Mouse (Mus musculus): ENCODE results near the gene Rnf13. TPM values are rescaled to one million over a fixed set of nuclear protein-coding genes. Genes with fewer than 3 reads are reported as not detected.
"Not testable (repeated sequence)": the region's sequence is repeated elsewhere in the genome, so short reads cannot be mapped to it uniquely, and the experiment has no call there.

Gene Rnf13
- polyA plus RNA-seq, 1 experiment from 2014 or later = 92.8 TPM

DNA sequence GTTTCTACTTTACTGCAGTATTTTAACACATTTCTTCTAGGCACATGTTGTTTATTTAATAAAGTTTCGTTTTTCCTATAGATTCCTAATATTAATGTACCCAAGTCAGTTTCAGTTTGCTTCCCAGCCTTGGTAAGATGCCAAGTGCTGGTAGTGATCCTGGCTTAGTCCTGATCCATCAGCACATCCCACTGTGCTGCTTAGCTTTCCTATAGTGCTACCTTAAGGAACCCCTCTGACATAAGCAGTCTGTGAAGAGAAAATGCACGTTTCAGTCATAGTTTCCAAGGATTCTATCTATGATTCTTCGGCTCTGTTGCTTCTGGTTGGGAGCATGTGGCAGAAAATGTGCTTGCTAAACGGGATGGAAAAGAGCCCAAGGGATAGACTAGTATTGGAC is 52.6 kb downstream of the Rnf13 start:
- Histone ChIP-seq H3K27me3 (no peaks in the 10 kb centered on the region), H3K9ac (no peak overlapping the region), H3K36me3 (no peaks in the 10 kb centered on the region), H3K9me3 (no peaks in the 10 kb centered on the region), H3K4me1 (no peaks in the 10 kb centered on the region), H3K4me3 (no peak overlapping the region), H3K4me2 (no peak overlapping the region), H3K27ac (no peak overlapping the region)
- 73% methylated on average over 4 of the region's 4 CpGs for WGBS
- ATAC-seq (ENCODE audit: insufficient number of reproducible peaks, low FRiP score, low TSS enrichment, low read depth) = no peak

DNA sequence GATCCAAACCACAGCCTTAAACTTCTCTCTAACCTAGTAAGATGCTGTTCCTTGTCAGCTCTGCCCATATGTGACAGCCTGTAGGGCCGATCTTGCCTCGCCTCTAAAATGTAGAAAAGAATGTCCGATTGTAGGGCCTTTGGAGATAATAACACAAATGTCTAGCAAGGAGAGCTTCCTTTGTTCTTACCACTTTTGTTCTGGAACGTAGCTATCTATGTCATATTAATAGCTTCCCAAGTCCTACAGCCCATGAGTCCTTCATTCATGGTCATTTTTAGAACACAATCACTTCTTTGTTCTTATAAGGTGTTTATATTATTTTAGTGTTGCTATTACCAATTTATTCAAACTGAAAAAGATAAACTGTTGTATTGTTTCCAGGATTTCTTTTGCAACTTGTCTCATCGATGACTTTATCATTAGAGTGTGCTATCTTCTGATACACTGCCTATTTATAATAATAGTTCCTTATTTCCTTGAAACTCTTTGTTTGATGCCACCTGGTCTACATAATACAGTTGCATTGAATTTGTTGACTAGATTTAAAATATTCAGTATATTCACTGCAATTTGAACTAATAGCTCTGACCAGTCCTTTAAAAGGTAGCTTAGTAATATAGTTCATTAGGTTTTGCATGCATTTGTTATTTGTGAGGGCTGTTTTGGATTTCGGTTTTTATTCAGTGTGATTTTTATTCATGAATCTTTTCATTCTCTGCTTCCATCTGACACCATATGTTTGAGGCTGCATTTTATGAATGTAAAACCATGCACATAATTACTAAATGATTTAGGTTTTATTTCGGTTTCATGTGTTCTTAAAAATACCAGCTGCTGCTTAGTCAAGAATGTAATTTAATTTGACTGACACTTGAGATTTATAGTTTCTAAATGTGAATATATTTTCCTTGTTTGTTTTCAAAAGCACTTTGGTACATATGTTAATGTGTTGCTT is 53.4 kb downstream of the Rnf13 start:
- no peak overlapping the region for H3K9ac ChIP-seq
- H3K4me1 ChIP-seq = no peaks in the 10 kb centered on the region
- no peaks in the 10 kb centered on the region for H3K36me3 ChIP-seq
- 83% methylated on average over 7 of the region's 7 CpGs for WGBS
- H3K27ac ChIP-seq = no peak overlapping the region
- H3K9me3 ChIP-seq = no peaks in the 10 kb centered on the region
- H3K4me2 ChIP-seq = no peak overlapping the region
- no peaks in the 10 kb centered on the region for H3K27me3 ChIP-seq
- ATAC-seq (ENCODE audit: insufficient number of reproducible peaks, low FRiP score, low TSS enrichment, low read depth) = no peak
- no peak overlapping the region for H3K4me3 ChIP-seq

DNA sequence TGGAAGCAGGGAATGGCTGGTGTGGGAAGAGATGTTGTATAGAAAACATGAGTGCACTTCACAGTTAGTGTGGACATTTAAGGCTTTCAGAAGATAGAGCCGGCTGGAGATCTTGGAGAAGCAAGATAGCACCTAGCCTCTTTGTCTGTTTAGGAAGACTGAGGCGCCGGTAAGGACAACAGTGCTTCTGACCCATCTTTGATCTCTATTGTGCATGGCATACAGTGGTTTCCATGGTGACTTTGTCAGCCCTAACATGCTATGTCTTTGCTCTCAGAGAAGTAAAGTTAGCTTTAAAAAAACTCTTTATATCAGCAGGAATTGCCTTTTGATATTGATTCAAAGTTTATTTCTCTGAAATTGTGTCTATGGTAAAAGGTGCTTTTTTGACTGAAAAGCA is 55.2 kb downstream of the Rnf13 start:
- WGBS = 91% methylated on average over 3 of the region's 3 CpGs
- Histone ChIP-seq H3K27ac (no peak overlapping the region), H3K4me1 (no peaks in the 10 kb centered on the region), H3K4me2 (no peak overlapping the region), H3K9me3 (no peaks in the 10 kb centered on the region), H3K4me3 (no peak overlapping the region), H3K9ac (no peak overlapping the region), H3K27me3 (no peaks in the 10 kb centered on the region), H3K36me3 (no peaks in the 10 kb centered on the region)
- no peak for ATAC-seq (ENCODE audit: insufficient number of reproducible peaks, low FRiP score, low TSS enrichment, low read depth)

DNA sequence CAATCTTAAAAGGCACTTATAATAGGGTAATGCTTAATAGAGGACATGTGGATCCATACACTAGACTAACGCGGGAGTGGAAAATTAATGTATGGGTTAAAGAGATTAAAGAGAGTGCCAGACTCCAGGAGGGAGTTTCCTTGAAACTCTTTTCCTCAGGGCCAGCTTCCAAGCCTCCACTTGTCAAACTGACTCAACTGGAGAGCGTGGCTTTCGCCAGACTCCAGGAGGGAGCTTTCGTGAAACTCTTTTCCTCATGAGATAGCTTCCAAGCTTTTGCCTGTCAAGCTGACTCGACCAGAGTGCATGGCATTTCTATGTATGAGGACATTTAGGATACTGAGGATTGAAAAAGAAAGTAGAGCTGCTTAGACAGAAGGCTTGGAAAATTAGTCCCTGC is 59.2 kb downstream of the Rnf13 start:
- 46% methylated on average over 6 of the region's 6 CpGs for WGBS
- H3K36me3 ChIP-seq; H3K4me1 ChIP-seq; H3K4me3 ChIP-seq; H3K27me3 ChIP-seq; H3K4me2 ChIP-seq; H3K27ac ChIP-seq; ATAC-seq (ENCODE audit: insufficient number of reproducible peaks, low FRiP score, low TSS enrichment, low read depth); H3K9ac ChIP-seq; H3K9me3 ChIP-seq: not testable (repeated sequence)

DNA sequence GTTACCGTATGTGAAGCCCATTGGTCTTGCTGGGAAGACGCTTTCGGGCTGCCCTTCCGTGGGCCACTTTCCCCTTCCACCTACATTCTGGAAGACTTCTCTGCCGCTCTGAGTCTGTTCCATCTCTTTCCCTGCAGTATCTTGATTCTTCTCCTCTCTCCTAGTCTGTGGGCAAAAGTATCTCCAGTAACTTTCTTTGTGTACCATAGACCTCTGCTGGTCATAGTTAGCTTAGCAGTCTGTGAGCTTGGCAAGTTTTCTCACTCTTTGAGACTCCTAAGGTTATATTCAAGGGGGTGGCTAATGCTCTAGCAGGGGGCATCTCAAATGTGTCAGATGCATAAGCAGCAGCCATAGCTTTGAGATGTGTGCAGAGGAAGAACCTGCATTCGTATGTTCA is 79.6 kb downstream of the Rnf13 start:
- no peaks in the 10 kb centered on the region for H3K27me3 ChIP-seq
- H3K9ac ChIP-seq = no peak overlapping the region
- ATAC-seq (ENCODE audit: insufficient number of reproducible peaks, low FRiP score, low TSS enrichment, low read depth) = no peak
- H3K36me3 ChIP-seq = no peaks in the 10 kb centered on the region
- no peaks in the 10 kb centered on the region for H3K4me1 ChIP-seq
- no peak overlapping the region for H3K4me2 ChIP-seq
- 87% methylated on average over 6 of the region's 6 CpGs for WGBS
- H3K4me3 ChIP-seq = no peak overlapping the region
- H3K9me3 ChIP-seq = no peaks in the 10 kb centered on the region
- no peak overlapping the region for H3K27ac ChIP-seq

DNA sequence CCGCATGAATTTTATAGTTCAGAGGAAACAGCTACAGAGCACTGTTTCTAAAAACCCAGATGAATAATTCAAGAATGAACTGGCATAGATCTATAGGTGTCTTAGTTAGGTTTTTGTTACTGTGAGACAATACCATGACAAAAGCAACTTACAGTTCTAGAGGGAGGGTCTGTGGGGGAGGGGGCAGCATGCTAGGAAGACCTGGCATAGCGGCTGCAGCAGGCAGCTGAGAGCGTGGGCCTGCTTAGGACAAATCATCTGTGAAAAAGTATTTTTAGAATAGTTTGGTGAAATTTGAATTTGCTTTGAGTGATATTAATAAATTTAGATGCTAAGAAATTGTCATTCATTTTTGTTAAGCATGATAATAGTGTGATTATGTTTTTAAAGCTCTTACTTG is 90.0 kb downstream of the Rnf13 start:
- ATAC-seq (ENCODE audit: insufficient number of reproducible peaks, low FRiP score, low TSS enrichment, low read depth) = no peak

DNA sequence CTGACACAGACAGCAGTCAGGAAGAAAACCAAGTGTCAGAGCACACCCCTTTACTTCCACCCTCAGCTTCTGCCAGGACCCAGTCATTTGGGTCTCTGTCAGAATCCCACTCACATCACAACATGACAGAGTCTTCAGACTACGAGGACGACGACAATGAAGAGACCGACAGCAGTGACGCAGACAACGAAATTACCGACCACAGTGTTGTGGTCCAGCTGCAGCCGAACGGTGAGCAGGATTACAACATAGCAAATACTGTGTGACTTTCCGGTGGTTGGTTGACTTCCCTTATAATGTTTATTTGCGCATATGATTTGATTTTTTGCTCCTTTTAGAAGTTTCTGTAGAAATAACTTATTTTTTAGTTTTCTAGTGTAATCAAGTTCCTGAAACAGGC is 97.7 kb downstream of the Rnf13 start:
- no peaks in the 10 kb centered on the region for H3K4me1 ChIP-seq
- no peak overlapping the region for H3K4me3 ChIP-seq
- peaks cover 12% of the 10 kb centered on the region for H3K36me3 ChIP-seq
- H3K27ac ChIP-seq = no peak overlapping the region
- no peak overlapping the region for H3K9ac ChIP-seq
- H3K4me2 ChIP-seq = no peak overlapping the region
- no peak for ATAC-seq (ENCODE audit: insufficient number of reproducible peaks, low FRiP score, low TSS enrichment, low read depth)
- H3K27me3 ChIP-seq = no peaks in the 10 kb centered on the region
- no peaks in the 10 kb centered on the region for H3K9me3 ChIP-seq
- 89% methylated on average over 11 of the region's 11 CpGs for WGBS

More for the DNA sequence above, 90.0 kb downstream of the Rnf13 start:
- Histone ChIP-seq H3K4me3 (no peak overlapping the region), H3K27me3 (no peaks in the 10 kb centered on the region), H3K4me1 (no peaks in the 10 kb centered on the region), H3K36me3 (peaks cover 8% of the 10 kb centered on the region; the same call in 1 of the 2 replicates), H3K4me2 (no peak overlapping the region), H3K9ac (no peak overlapping the region), H3K27ac (no peak overlapping the region), H3K9me3 (no peaks in the 10 kb centered on the region)
- 96% methylated on average over 3 of the region's 3 CpGs for WGBS

DNA sequence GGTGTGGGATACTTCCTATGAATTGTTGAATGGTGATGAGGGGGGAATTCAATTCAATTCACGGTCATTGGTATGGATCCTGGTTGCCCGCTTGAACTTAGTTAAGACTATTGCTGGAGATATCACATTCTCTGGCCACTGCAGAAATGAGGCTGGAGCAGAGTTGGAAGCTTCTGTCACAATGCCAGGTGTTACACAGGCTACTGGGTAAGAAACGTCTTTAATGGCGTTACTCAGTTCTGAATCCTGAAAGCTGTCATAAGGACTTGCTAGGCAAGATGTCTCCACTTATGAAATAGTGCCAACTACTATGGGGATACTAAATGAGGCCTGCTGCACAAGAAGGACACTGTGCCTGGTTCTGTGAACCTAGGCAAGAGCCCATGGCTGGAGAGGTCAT is 101.0 kb downstream of the Rnf13 start:
- H3K4me1 ChIP-seq = no peaks in the 10 kb centered on the region
- no peak overlapping the region for H3K9ac ChIP-seq
- no peak overlapping the region for H3K4me3 ChIP-seq
- H3K4me2 ChIP-seq = no peak overlapping the region
- no peak overlapping the region for H3K27ac ChIP-seq
- no peak for ATAC-seq (ENCODE audit: insufficient number of reproducible peaks, low FRiP score, low TSS enrichment, low read depth)
- 91% methylated on average over 4 of the region's 4 CpGs for WGBS
- no peaks in the 10 kb centered on the region for H3K27me3 ChIP-seq
- H3K9me3 ChIP-seq = no peaks in the 10 kb centered on the region
- H3K36me3 ChIP-seq = peaks cover 29% of the 10 kb centered on the region

DNA sequence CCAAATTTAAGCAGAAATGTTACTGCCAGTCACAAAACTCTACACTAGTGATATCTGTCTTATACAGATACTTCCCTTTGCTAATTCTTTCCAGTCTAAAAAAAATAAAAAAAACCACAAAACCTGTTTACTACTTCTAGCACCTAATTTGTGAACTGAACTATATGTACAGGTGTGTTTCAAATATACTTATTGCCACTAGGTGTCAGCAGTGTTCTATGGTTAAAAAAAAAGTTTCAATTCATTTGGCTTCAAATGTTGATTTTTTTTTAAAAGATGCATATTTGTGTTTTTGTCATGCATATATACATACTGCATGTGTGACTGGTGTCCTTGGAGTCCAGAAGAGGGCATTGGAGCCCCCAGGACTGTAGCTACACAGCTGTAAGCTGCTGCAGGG is 107.9 kb downstream of the Rnf13 start:
- H3K4me1 ChIP-seq = peaks cover 11% of the 10 kb centered on the region
- H3K27ac ChIP-seq = no peak overlapping the region
- peaks cover 30% of the 10 kb centered on the region for H3K36me3 ChIP-seq
- H3K27me3 ChIP-seq = no peaks in the 10 kb centered on the region
- no peaks in the 10 kb centered on the region for H3K9me3 ChIP-seq
- no peak for ATAC-seq (ENCODE audit: insufficient number of reproducible peaks, low FRiP score, low TSS enrichment, low read depth)
- H3K4me3 ChIP-seq = no peak overlapping the region
- no peak overlapping the region for H3K9ac ChIP-seq
- no peak overlapping the region for H3K4me2 ChIP-seq

DNA sequence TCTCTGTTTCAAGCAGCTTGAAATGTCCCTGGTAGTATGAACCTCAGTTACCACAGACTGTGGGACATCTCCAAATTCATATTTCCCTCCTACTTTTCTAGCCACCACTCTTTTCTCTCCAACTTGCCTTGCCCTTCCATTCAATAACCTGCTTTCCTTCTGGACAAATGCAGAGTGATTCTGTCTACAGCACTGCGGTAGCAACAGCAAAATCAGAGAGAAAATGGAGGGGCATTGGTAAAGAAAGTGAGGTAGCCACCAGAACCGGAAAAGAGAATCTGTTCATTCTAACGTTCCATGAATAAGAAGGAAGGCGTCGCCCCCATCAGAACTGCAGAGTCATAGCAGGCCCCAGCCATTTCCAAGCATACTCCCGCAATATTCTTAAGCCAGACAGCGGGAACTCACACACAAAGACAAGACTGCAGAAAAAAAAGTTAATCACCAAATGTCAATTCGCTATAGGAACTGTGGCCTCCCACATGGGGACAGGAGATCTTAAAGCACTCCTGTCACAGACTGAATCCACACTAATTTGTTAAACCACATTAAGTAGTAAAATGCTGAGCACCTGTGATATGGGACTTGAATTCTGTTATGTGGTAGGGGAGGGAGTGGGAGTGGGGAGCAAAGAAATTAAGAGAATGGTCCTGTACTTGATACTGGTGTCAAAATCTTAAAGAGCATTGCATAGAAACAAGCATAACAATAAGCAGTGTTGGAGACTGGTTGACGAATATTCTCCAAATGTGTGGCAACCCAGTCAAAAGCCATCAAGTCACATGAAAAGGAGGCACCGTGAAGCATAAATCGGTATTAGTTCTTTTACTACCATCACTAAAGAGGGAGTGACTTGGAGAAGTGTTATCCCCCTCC is 110.2 kb downstream of the Rnf13 start:
- ATAC-seq (ENCODE audit: insufficient number of reproducible peaks, low FRiP score, low TSS enrichment, low read depth) = no peak
- H3K27me3 ChIP-seq = no peaks in the 10 kb centered on the region
- H3K36me3 ChIP-seq = peaks cover 19% of the 10 kb centered on the region
- peak overlapping the region; percentile 92; the same call in 1 of the 2 replicates for H3K27ac ChIP-seq
- peak overlapping the region; percentile 79 for H3K4me2 ChIP-seq
- H3K9ac ChIP-seq = no peak overlapping the region
- 16% methylated on average over 11 of the region's 11 CpGs for WGBS
- peak overlapping the region; percentile 98 for H3K4me3 ChIP-seq
- no peaks in the 10 kb centered on the region for H3K9me3 ChIP-seq
- peaks cover 11% of the 10 kb centered on the region for H3K4me1 ChIP-seq

DNA sequence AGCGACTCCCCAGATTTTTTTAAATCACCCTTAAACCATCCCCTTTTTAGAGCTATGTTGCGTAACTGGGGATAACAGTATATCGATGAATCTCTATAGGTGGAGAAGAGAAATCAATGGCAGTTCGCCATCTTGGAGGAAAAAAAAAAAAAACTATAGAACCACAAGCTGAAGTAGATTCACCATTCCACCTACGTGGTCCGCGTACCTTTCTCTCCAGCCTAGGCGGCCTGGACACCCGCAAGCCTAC is 110.7 kb downstream of the Rnf13 start:
- Histone ChIP-seq H3K4me3 (peak overlapping the region; percentile 98), H3K4me1 (peaks cover 11% of the 10 kb centered on the region), H3K4me2 (peak overlapping the region; percentile 79), H3K9me3 (no peaks in the 10 kb centered on the region), H3K9ac (peak overlapping the region; percentile 82), H3K36me3 (peaks cover 14% of the 10 kb centered on the region), H3K27ac (peak overlapping the region; percentile 92), H3K27me3 (no peaks in the 10 kb centered on the region)
- 2% methylated on average over 9 of the region's 9 CpGs for WGBS
- ATAC-seq (ENCODE audit: insufficient number of reproducible peaks, low FRiP score, low TSS enrichment, low read depth) = no peak
